Mouse (Mus musculus) C2C12 (cell line): Measurements from ENCODE around the gene Errfi1. TPM values are rescaled to one million over a fixed set of nuclear protein-coding genes. Genes with fewer than 3 reads are reported as not detected.

Experiments
- H3K27me3 ChIP-seq: one replicate; pipeline ENCODE4 v1.6.1; 2011; ENCODE audit not compliant: control insufficient read depth, insufficient read depth, insufficient read length
- H3K36me3 ChIP-seq: one replicate; pipeline ENCODE4 v1.6.1; 2011; ENCODE audit not compliant: control insufficient read depth, insufficient read depth
- H3K4me3 ChIP-seq: one replicate; pipeline ENCODE4 v1.5.1; 2011; ENCODE audit warnings: mild to moderate bottlenecking, control low read depth; ENCODE audit not compliant: poor library complexity, insufficient read depth, severe bottlenecking
- H3K79me2 ChIP-seq: one replicate; pipeline ENCODE4 v1.6.1; 2011; ENCODE audit not compliant: control insufficient read depth, insufficient read depth
- H3K79me3 ChIP-seq: one replicate; pipeline ENCODE4 v1.6.1; 2011; ENCODE audit warnings: low read depth, control low read depth
- H3ac ChIP-seq: one replicate; pipeline ENCODE3; 2011; ENCODE audit warnings: low read depth; ENCODE audit not compliant: control insufficient read depth, insufficient read length
- CEBPB ChIP-seq: IDR thresholded peaks from one replicate; pipeline ENCODE4 v1.6.1; 2011; ENCODE audit warnings: low read depth, mild to moderate bottlenecking, control low read depth, moderate library complexity
- CTCF ChIP-seq: IDR thresholded peaks from one replicate; pipeline ENCODE4 v1.5.1; 2011; ENCODE audit not compliant: control insufficient read depth, insufficient read depth, insufficient read length
- FOSL1 ChIP-seq: IDR thresholded peaks from one replicate; pipeline ENCODE4 v1.8.0; 2011; ENCODE audit warnings: mild to moderate bottlenecking, low read length; ENCODE audit not compliant: poor library complexity, insufficient read depth, severe bottlenecking
- MAX ChIP-seq: IDR thresholded peaks from one replicate; pipeline ENCODE4 v1.6.1; 2011; ENCODE audit warnings: mild to moderate bottlenecking, control low read depth
- MYOD1 ChIP-seq: IDR thresholded peaks from one replicate; pipeline ENCODE4 v1.6.1; 2011; ENCODE audit warnings: low read depth; ENCODE audit not compliant: control insufficient read depth, insufficient read length
- MYOG ChIP-seq: IDR thresholded peaks from one replicate; pipeline ENCODE4 v1.6.1; 2011; ENCODE audit not compliant: control insufficient read depth, insufficient read length; ENCODE audit errors: extremely low read depth
- USF1 ChIP-seq: IDR thresholded peaks from one replicate; pipeline ENCODE4 v1.6.1; 2011; ENCODE audit warnings: low read depth, mild to moderate bottlenecking, control low read depth, moderate library complexity
- polyA plus RNA-seq: library from polyadenylated mRNA; unstranded; fragments of >200 nt; fragmentation: generic; extraction: Trizol; gene quantifications from one replicate; pipeline ENCODE4 v1.2.1, GENCODE M21; 2012; ENCODE audit warnings: missing spikeins

Errfi1 gene
- polyA plus RNA-seq, 1 experiment: 111 TPM

DNA sequence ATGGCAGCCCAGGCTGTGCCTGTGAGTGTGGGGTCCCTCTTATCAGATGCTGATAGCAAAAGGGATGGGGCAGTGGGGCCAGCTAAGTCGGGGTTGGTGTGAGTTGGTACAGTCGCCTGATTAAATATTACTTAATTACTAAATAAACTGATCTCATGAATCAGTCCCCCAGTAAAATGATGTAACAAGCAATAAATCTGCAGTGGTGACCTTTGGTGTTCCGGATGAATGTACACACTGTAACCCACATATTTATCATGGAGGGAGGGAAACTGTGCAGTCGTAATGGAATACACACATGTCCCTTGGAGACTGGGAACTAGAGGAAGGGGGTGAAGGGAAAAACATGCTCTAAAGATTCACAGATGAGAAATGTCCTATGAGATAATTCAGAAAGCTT, 38.6 kb upstream of the Errfi1 start:
- Histone ChIP-seq H3K4me3 (no peak overlapping the region), H3K36me3 (no peaks in the 10 kb centered on the region), H3K27me3 (no peaks in the 10 kb centered on the region), H3ac (no peak overlapping the region), H3K79me3 (no peaks in the 10 kb centered on the region), H3K79me2 (no peaks in the 10 kb centered on the region)
- TF ChIP-seq MYOG (no peak), USF1 (no peak), MAX (no peak), MYOD1 (no peak), CTCF (no peak), FOSL1 (no peak), CEBPB (no peak)

- Histone ChIP-seq H3K4me3 (no peak overlapping the region), H3K79me2 (no peaks in the 10 kb centered on the region), H3K36me3 (no peaks in the 10 kb centered on the region), H3ac (no peak overlapping the region), H3K27me3 (no peaks in the 10 kb centered on the region), H3K79me3 (no peaks in the 10 kb centered on the region)
- TF ChIP-seq CTCF (no peak), FOSL1 (no peak)
Measured at GRCm38 (mm10) chr4:150816414-150816951, 37.2 kb upstream of the Errfi1 start.

- Histone ChIP-seq H3K4me3 (no peak overlapping the region), H3K36me3 (no peaks in the 10 kb centered on the region)
- TF ChIP-seq CTCF (no peak), USF1 (no peak), CEBPB (no peak), FOSL1 (no peak), MYOD1 (no peak), MYOG (no peak), MAX (no peak)
Measured at GRCm38 (mm10) chr4:150819126-150819910, 34.4 kb upstream of the Errfi1 start.

GRCm38 (mm10) chr4:150821381-150821780, 32.3 kb upstream of the Errfi1 start:
- no peaks in the 10 kb centered on the region for H3K79me2 ChIP-seq
- no peaks in the 10 kb centered on the region for H3K27me3 ChIP-seq
- no peak overlapping the region for H3K4me3 ChIP-seq
- H3K36me3 ChIP-seq: no peaks in the 10 kb centered on the region
- H3K79me3 ChIP-seq: no peaks in the 10 kb centered on the region
- no peak for TF ChIP-seq FOSL1
- TF ChIP-seq MYOD1: no peak
- H3ac ChIP-seq: no peak overlapping the region

More at GRCm38 (mm10) chr4:150819126-150819910, 34.4 kb upstream of the Errfi1 start:
- Histone ChIP-seq H3K27me3 (no peaks in the 10 kb centered on the region), H3K79me3 (no peaks in the 10 kb centered on the region), H3K79me2 (no peaks in the 10 kb centered on the region), H3ac (no peak overlapping the region)

DNA sequence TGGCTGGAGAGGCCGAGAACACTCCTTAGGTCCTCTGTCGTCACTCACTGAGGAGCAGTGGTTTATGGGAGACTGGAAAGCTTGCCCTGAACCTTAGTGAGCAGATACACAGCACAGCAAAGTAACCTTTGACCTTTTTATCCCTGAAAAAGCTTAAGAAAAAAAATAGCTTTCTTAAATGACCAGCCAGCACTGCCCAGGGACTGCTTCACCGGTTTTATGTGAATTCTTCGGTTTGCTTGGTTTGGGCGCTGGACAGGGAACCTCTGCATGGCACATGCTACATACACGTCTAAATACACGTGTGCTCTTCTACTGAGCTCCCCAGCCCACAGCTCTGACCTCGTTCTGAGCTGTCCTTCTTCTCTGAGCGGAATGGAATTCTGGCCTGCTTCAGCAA, 31.1 kb upstream of the Errfi1 start:
- Histone ChIP-seq H3K36me3 (no peaks in the 10 kb centered on the region), H3K4me3 (no peak overlapping the region)
- TF ChIP-seq USF1 (no peak), MYOD1 (no peak), CTCF (no peak), MYOG (no peak), CEBPB (no peak), FOSL1 (no peak), MAX (no peak)

More for the DNA sequence above, 31.1 kb upstream of the Errfi1 start:
- no peaks in the 10 kb centered on the region for H3K79me2 ChIP-seq
- no peaks in the 10 kb centered on the region for H3K27me3 ChIP-seq
- H3K79me3 ChIP-seq: no peaks in the 10 kb centered on the region
- no peak overlapping the region for H3ac ChIP-seq
